In genomic region chr5:88674703-88675442, GRCm38 (mm10) we compare ENCODE assay signal across 8 mouse cellular contexts. TPM values are rescaled to one million over a fixed set of nuclear protein-coding genes. Genes with fewer than 3 reads are reported as not detected.
DNase-seq lines count a peak whose midpoint lies in the region; ATAC-seq and TF ChIP-seq lines count a peak whose summit lies in the region.

No protein-coding gene starts in this region.

- peak overlapping the region; percentile 99 for H3K4me3 ChIP-seq in cerebellum, adult 2 months (replicated peaks; ENCODE audit: insufficient read depth, low read depth, low read length)
- H3K4me3 ChIP-seq in intestine, postnatal 0 days (ENCODE audit: low read depth, low read length), result peak overlapping the region; percentile 96
- H3K4me3 ChIP-seq in liver, embryonic 14.5 days (ENCODE audit: insufficient read depth in 1 of 2, low read depth in 2 of 2, low read length in 2 of 2), result peak overlapping the region; percentile 69 to 90
- peak overlapping the region; percentile 94 for H3K4me3 ChIP-seq in neural tube, embryonic 12.5 days

- no peaks in the 10 kb centered on the region for H3K27me3 ChIP-seq in cerebellum, adult 2 months (ENCODE audit: control insufficient read depth, insufficient read depth, low read length)
- H3K27me3 ChIP-seq in intestine, postnatal 0 days (replicated peaks; ENCODE audit: control insufficient read depth, insufficient read depth, low read length), result no peaks in the 10 kb centered on the region
- H3K27me3 ChIP-seq in liver, embryonic 14.5 days (ENCODE audit: control insufficient read depth, insufficient read depth, low read length), result no peaks in the 10 kb centered on the region
- no peaks in the 10 kb centered on the region for H3K27me3 ChIP-seq in neural tube, embryonic 12.5 days (replicated peaks)

- H3K36me3 ChIP-seq in intestine, postnatal 0 days (ENCODE audit: control insufficient read depth, insufficient read depth), result peaks cover 18% of the 10 kb centered on the region
- H3K36me3 ChIP-seq in liver, embryonic 14.5 days (replicated peaks; ENCODE audit: control insufficient read depth, insufficient read depth, low read depth), result peaks cover 4% of the 10 kb centered on the region
- H3K36me3 ChIP-seq in neural tube, embryonic 12.5 days, result peaks cover 17% of the 10 kb centered on the region

- H3K4me2 ChIP-seq in intestine, postnatal 0 days (replicated peaks; ENCODE audit: low read depth), result peak overlapping the region; percentile 89
- peak overlapping the region; percentile 71 for H3K4me2 ChIP-seq in liver, embryonic 14.5 days (ENCODE audit: low read depth)
- peak overlapping the region; percentile 72 for H3K4me2 ChIP-seq in neural tube, embryonic 12.5 days (replicated peaks)

- TF ChIP-seq POLR2A in cerebellum, adult 2 months (IDR thresholded peaks at IDR 0.05; ENCODE audit: borderline replicate concordance, insufficient read depth, low read length), result no peak

- DNase-seq in thymus, adult 18-20 months, result peak; percentile 10 to 20
- DNase-seq in thymus, postnatal 25 days, result no peak
- DNase-seq in cerebellum, adult 2 months, result peak in 1 of 2 experiments; percentile 23
- peak; percentile 24 to 35 for DNase-seq in frontal cortex, postnatal 10 days (ENCODE audit: low spot score in 2 of 2)
- DNase-seq in liver, embryonic 14.5 days (ENCODE audit: low read depth in 3 of 3, low spot score in 3 of 3), result peak in 2 of 3 experiments; percentile 48 to 61
- DNase-seq in natural killer cell, adult 2 months (ENCODE audit: low spot score in 2 of 2), result no peak

- peak; percentile 30; the same call in 1 of the 2 replicates for TF ChIP-seq EP300 in liver, embryonic 14.5 days (IDR thresholded peaks at IDR 0.05; ENCODE audit: low read depth)

- peak overlapping the region; percentile 99 for H3K9ac ChIP-seq in intestine, postnatal 0 days (ENCODE audit: low read depth, low read length)
- peak overlapping the region; percentile 74 for H3K9ac ChIP-seq in liver, embryonic 14.5 days (replicated peaks)
- peak overlapping the region; percentile 99 for H3K9ac ChIP-seq in neural tube, embryonic 12.5 days

- peaks cover 7% of the 10 kb centered on the region for H3K4me1 ChIP-seq in cerebellum, adult 2 months (ENCODE audit: control insufficient read depth, insufficient read depth, low read length)
- H3K4me1 ChIP-seq in intestine, postnatal 0 days (replicated peaks; ENCODE audit: control insufficient read depth, insufficient read depth, low read length), result peaks cover 12% of the 10 kb centered on the region
- peaks cover 8 to 18% of the 10 kb centered on the region in 2 experiments for H3K4me1 ChIP-seq in liver, embryonic 14.5 days (replicated peaks; ENCODE audit: control insufficient read depth in 2 of 2, insufficient read depth in 2 of 2, low read length in 1 of 2)
- H3K4me1 ChIP-seq in neural tube, embryonic 12.5 days, result peaks cover 17% of the 10 kb centered on the region

- no peak for TF ChIP-seq CTCF in cerebellum, adult 2 months (IDR thresholded peaks at IDR 0.05; ENCODE audit: borderline replicate concordance, insufficient read depth, low read depth, low read length)
- TF ChIP-seq CTCF in intestine, postnatal 0 days (IDR thresholded peaks at IDR 0.05; ENCODE audit: low read depth), result no peak
- TF ChIP-seq CTCF in liver, embryonic 14.5 days (IDR thresholded peaks at IDR 0.05; ENCODE audit: low read depth), result no peak

- WGBS in cerebellum, adult 2 months, result 1% methylated on average over 45 of the region's 47 CpGs
- under 1% methylated on average over 47 of the region's 47 CpGs for WGBS in intestine, postnatal 0 days
- under 1% methylated on average over 47 of the region's 47 CpGs for WGBS in liver, embryonic 14.5 days (ENCODE audit: insufficient replicate concordance)
- under 1% methylated on average over 44 of the region's 47 CpGs for WGBS in neural tube, embryonic 12.5 days

- no peaks in the 10 kb centered on the region for H3K9me3 ChIP-seq in intestine, postnatal 0 days (ENCODE audit: control insufficient read depth)
- H3K9me3 ChIP-seq in liver, embryonic 14.5 days (ENCODE audit: control insufficient read depth, low read length), result no peaks in the 10 kb centered on the region
- no peaks in the 10 kb centered on the region for H3K9me3 ChIP-seq in neural tube, embryonic 12.5 days

- peak; percentile 31 for ATAC-seq in intestine, postnatal 0 days
- peak; percentile 40 for ATAC-seq in liver, embryonic 14.5 days (ENCODE audit: insufficient read depth)
- ATAC-seq in neural tube, embryonic 12.5 days (ENCODE audit: low FRiP score, low read depth), result peak; percentile 62

- peak overlapping the region; percentile 90 for H3K27ac ChIP-seq in cerebellum, adult 2 months (ENCODE audit: insufficient read depth, low read length)
- peak overlapping the region; percentile 98 for H3K27ac ChIP-seq in intestine, postnatal 0 days (ENCODE audit: low read depth, low read length)
- H3K27ac ChIP-seq in liver, embryonic 14.5 days, result peak overlapping the region; percentile 1; the same call in 1 of the 2 replicates
- H3K27ac ChIP-seq in neural tube, embryonic 12.5 days, result peak overlapping the region; percentile 93

RNA-seq across cellular contexts. Expression of gene Grsf1, which starts 1.1 kb away (rescaled TPM):
- 113 and 120 TPM in 2 replicates for polyA plus RNA-seq in cerebellum, adult 2 months (2012; rRNA removed)
- 31.2 and 33.1 TPM in 2 replicates for polyA plus RNA-seq in intestine, postnatal 0 days (2015; fragmentation: Nextera tagmentation; extraction: Ambion mirVana)
- 10.5 and 20.3 TPM in 2 replicates for polyA plus RNA-seq in liver, embryonic 14.5 days (2012; rRNA removed)
- 27.5 and 31.4 TPM in 2 replicates for polyA plus RNA-seq in liver, embryonic 14.5 days (2014; fragmentation: Nextera tagmentation; extraction: Ambion mirVana)
- 95.1 and 95.6 TPM in 2 replicates for polyA plus RNA-seq in neural tube, embryonic 12.5 days (2016; fragmentation: Nextera tagmentation; extraction: Ambion mirVana)

RNA-seq across cellular contexts. Expression of gene Mob1b, which starts 45.8 kb away (rescaled TPM):
- 11.9 and 12.7 TPM in 2 replicates for polyA plus RNA-seq in cerebellum, adult 2 months (2012; rRNA removed)
- polyA plus RNA-seq in intestine, postnatal 0 days (2015; fragmentation: Nextera tagmentation; extraction: Ambion mirVana), result 8.0 and 9.6 TPM in 2 replicates
- polyA plus RNA-seq in liver, embryonic 14.5 days (2012; rRNA removed), result 4.6 and 6.6 TPM in 2 replicates
- 9.4 and 9.6 TPM in 2 replicates for polyA plus RNA-seq in liver, embryonic 14.5 days (2014; fragmentation: Nextera tagmentation; extraction: Ambion mirVana)
- polyA plus RNA-seq in neural tube, embryonic 12.5 days (2016; fragmentation: Nextera tagmentation; extraction: Ambion mirVana), result 13.5 and 14.0 TPM in 2 replicates

Comparison
In these comparisons a context has a peak if more than half of its experiments do, and no peak if none do; other contexts are left out.
1. DNase-seq: peak in thymus, adult 18-20 months (2 of 2), frontal cortex, postnatal 10 days (2 of 2) and liver, embryonic 14.5 days (2 of 3); none in thymus, postnatal 25 days (single experiment) and natural killer cell, adult 2 months (0 of 2).
2. H3K27ac ChIP-seq: peak in every context shown above with its lines; median percentile 98 in intestine, postnatal 0 days; 93 in neural tube, embryonic 12.5 days; 90 in cerebellum, adult 2 months; 1 in liver, embryonic 14.5 days.
3. Peak in every context shown above with its lines, with median percentiles within 50 percentile points of each other: H3K4me3 ChIP-seq, ATAC-seq, H3K4me2 ChIP-seq and H3K9ac ChIP-seq.